Mouse (Mus musculus): ENCODE measurements around the gene Rs1. TPM values are rescaled to one million over a fixed set of nuclear protein-coding genes. Genes with fewer than 3 reads are reported as not detected.
"Not testable (repeated sequence)": the region's sequence is repeated elsewhere in the genome, so short reads cannot be mapped to it uniquely, and the experiment has no call there.

The Rs1 gene
- 0.02 TPM in 2 replicates for polyA plus RNA-seq (2012; rRNA removed)

DNA sequence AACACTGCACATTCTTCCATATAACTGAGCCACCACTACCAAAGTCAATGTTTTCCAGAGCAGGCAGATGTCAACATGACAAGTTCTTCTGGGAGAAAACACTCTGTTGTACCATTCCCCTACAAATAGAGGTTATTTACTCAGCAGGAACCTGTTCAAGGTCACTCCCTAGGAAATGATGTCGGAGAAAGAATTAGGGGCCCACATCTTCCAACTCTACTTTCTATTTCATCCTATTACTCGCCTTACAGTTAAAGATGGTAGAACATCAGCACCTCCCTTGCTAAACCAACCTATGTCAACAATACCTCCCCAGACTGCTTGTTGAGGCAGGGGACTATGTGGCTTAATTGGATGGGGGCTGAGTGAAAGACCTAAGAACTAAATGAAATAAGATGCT is at the start of gene Rs1:
Gene Rs1, plus strand, starts transcription at position 301 of the 400 bp plus-strand sequence.
- no peak for DNase-seq (ENCODE audit: extremely low spot score in 1 of 2, low spot score in 1 of 2)

DNA sequence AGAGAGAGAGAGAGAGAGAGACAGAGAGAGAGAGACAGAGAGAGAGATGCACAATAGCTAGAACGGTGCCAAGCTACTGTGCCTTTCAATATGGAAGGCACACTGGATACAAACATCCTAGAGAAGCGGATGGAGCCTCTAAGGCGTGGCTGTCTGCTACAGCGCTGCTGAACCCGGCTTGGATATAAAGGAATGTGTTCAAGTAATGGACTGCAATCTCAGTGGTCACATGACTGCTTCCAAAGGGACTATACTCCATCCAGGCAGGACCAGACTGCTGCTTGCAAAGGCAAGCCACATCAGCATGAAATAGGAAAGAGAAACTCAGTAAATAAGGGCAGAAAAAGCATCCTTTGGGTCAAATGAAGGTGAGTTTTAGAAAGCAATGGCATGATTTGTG is 32.2 kb upstream of the Rs1 start, which contains the start of gene Ppef1:
Gene Ppef1, minus strand, starts transcription at position 116 of the 400 bp plus-strand sequence.
- DNase-seq (ENCODE audit: extremely low spot score in 1 of 2, low spot score in 1 of 2), result no peak

DNA sequence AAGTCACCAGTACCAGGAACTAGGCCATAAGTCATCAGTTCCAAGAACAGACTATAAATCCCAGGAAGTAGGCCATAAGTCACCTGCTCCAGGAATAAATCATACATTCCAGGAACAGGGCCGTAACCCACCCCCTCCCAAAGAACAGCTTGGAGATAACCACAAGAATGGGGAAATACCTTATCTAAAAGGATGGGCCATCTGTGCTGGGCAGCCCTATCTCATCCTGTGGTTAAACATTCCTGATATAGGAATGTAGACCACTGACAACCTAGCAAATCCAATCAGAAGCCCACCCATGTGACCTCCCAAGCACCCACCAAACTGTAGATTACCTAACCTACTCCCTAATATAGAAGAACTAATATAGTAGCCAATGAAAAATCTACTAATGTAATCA is 22.4 kb upstream of the Rs1 start:
- no peak for DNase-seq (ENCODE audit: extremely low spot score in 1 of 2, low spot score in 1 of 2)

DNA sequence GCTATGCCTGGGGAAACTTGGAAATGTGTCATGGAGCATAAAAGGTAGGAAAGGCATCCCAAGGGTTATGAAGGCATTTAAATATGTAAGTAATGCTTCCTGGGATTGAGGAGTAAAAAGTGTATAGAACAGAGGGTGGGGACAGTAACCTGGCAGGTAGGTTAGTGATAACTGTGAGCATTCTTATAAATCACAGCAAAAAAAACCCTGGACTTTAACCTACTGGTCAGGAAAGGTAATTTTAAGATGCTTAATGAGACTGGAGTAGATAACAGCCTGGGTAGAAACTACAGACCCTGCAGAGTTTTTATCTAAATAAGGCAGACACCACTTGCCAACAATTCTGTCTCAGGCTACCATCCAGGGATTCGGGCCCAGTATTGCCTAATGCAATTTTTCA is 19.2 kb upstream of the Rs1 start:
- DNase-seq (ENCODE audit: extremely low spot score in 1 of 2, low spot score in 1 of 2), result no peak

DNA sequence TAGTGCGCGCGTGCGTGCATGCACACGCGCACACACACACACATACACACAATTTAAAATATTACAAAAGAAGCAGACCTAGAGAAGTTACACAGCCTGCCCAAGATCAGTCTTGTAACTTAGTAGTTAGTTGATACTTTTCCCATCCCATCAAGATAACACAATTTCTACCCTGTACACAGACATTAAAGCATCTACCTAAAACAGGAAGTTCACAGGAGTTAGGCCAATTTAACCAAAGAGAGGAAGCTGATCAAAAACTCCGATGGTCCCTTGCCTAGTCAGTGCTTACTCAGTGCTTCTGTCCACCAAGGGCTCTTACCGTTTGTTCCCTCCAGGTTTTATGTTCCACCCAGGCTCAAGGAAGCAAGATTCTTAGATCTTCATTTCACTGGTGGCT is 17.0 kb upstream of the Rs1 start:
- DNase-seq (ENCODE audit: extremely low spot score in 1 of 2, low spot score in 1 of 2), result no peak

DNA sequence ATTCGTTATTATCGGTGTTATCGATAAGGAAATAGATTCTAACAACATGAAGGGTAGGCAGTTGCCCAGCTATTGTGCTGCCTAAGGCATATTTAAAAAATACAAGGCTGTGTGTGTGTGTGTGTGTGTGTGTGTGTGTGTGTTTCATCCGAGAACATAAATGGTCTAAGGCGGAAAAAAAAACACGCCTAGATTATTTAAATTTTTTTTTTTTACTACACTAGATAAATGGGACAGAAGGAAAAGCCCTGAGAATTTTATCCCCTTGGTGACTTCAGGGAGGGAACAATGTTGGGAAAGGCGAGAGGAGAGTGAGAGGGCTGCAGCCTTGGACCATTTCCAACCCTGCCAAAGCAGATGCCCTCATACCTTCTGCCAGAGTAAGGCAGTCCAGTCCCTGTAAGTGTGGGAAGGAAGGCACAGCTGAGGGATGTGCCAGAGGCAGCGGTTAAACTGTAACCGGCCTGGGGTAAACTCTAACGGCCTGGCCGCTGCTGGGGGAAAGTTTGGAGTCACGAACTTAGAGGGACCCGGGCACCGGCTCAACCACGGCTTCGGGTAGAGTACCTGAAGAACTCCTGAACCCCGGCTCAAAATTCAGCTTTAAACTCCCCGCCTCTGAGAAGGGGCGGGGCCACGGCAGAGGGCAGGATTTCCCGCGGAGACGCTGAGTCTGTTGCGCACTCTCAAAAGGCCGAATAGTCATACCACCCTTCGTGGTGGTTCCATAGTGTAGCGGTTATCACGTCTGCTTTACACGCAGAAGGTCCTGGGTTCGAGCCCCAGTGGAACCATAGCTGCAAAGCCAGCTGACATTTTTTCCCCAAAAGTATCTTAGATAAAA is 2.2 kb upstream of the Rs1 start:
- peak; percentile 68 to 98 for DNase-seq (ENCODE audit: extremely low spot score in 1 of 2, low spot score in 1 of 2)

DNA sequence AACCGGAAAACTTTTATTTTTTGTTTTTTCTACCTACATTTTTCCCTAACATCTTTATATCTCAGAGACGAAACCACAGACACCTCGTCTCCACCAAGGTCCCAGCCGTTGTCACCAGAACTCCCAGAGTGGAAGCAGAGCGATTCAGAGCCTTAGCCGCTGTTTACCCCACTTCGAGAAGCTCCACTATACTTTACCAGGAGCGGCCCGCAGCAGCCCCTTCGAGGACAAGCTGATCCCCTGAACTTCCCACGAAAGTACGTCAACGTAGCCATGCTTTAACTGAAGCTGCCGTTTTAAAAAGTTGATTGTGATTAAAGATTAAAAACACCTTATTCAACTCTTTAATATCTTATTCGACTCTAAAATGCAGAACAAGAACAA is 1.6 kb upstream of the Rs1 start:
- no peak for DNase-seq (ENCODE audit: extremely low spot score in 1 of 2, low spot score in 1 of 2)

DNA sequence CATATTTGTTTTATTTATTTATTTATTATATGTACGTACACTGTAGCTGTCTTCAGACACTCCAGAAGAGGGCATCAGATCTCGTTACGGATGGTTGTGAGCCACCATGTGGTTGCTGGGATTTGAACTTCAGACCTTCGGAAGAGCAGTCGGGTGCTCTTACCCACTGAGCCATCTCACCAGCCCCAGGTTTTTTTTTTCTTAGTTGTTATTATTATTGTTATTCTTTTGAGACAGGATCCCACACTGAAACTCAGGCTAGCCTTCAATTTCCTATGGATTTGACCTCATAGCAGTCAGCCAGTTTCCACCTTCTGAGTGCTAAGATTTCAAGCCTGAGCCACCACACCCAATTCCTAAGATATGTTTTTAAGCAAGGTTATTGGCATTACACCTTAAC is 1.8 kb downstream of the Rs1 start:
- DNase-seq (ENCODE audit: extremely low spot score in 1 of 2, low spot score in 1 of 2), result not testable (repeated sequence)

DNA sequence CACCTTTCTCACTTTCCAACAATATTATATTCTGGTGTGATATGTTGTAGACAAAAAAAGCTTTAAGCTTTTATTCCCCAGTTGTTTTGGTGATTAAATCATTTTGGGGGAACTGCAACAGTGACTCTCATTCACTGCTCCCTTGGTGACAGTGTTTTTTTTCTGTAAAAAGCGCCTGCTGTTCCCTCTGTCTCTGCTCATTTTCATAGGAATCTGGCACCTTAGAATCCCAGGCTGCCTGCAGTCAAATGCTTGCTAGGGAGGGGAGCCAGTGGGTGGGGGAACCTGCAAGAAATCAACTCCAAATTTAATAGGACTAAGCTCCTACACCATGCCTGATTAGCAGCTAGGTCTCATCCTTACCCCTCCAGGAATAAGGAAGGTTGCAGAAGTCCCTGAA is 5.2 kb downstream of the Rs1 start:
- peak; percentile 19 to 53 for DNase-seq (ENCODE audit: extremely low spot score in 1 of 2, low spot score in 1 of 2)

DNA sequence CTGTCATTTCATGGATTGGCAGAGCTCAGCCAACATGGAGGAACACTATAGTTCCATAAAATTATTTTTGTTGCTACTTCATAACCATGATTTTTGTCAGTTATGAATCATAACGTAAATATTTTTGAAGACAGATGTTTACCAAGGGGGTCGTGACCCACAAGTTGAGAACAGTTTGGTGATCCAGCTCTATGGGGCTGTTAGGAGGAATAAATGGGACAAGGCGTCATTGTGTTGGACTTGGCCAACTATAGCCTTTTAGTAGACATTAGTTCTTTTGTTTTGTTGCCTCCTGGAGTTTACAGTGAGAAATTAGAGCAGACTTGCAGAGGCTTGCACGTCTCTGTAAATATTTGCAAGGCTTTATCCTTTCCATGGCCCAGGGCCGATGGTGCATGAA is 14.5 kb downstream of the Rs1 start:
- DNase-seq (ENCODE audit: extremely low spot score in 1 of 2, low spot score in 1 of 2), result no peak

DNA sequence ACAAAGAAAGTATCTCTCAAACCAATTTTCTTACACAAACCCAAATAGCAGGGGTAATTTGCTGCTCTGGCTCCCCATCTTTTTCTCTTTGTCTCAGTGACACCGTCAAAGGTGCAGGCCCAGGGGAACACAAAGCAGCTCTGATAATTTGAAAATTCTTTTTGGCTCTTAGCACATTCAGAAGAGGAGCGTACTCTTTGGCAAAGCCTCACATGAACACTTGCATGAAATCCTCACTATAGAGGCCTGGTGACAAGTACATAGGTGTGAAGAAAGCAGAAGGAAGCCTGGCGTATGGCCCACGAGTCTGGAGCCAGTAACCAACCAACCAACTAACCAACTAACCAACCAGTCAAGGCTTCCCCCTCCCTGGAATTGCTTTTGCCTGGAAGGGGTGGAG is 27.1 kb downstream of the Rs1 start:
- no peak for DNase-seq (ENCODE audit: extremely low spot score in 1 of 2, low spot score in 1 of 2)

DNA sequence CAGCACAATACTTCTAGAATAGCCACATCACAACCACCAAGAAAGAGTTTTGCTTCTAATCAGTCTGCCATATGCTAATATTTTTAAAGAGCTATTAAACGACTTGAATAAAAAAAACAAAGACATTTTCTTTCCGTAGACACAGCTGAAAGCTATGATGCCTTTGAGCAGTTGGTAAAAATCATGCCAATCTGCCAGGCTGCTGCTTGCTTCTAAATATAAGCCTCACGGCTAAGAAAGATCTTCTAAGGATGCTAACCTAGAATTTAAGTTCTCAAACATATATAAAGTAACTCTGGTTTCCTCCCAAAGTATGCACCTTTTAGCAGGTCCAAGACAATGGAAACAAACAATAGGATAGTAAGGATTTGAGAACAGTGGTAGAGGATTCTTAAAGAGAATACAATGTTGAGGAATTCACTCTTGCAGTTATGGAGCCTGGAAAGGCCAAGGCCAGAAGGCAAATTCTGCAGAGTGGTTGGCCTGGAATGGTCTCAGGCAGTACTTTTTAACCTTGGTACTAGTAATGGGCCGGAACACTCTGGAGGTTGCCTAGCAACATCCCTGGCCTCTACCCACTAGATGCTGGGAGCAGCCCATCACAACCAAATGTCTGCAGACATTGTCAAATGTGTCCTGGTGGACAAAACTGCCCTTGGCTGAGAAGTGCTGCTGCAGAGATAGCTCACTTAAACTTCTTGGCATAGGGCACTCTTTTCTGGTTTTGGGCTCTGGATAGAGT is 36.8 kb downstream of the Rs1 start:
- peak in 1 of 2 experiments; percentile 39 for DNase-seq (ENCODE audit: extremely low spot score in 1 of 2, low spot score in 1 of 2)

DNA sequence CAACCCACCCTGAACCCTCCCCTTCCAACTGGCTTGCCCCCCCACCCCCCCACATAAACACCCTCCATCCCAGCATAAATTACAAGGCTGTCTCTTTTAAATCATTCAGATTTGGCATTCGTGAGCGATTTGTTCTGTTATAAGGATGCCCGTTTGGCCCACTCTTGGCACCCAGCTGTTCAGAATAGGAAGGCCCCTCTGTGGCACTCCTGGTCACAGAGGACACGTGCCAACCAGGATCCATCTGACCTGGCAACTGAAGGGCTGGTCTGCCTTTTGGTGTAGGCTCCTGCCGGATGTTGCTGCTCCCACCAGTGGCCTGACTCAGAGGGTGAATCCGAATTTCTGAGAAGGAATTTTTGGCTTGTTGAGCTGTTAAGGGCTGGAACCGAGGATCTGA is 40.4 kb downstream of the Rs1 start:
- DNase-seq (ENCODE audit: extremely low spot score in 1 of 2, low spot score in 1 of 2), result no peak

Other genes starting within 250 kb of the Rs1 start
- 0.21 and 1.5 TPM in 2 replicates for gene Ppef1, start 32.2 kb upstream of the Rs1 start, polyA plus RNA-seq (2012; rRNA removed)
- 0.74 and 0.90 TPM in 2 replicates for gene Gja6, start 139.0 kb downstream of the Rs1 start, polyA plus RNA-seq (2012; rRNA removed)
- 31.8 and 33.9 TPM in 2 replicates for gene Cdkl5, start 226.7 kb downstream of the Rs1 start, polyA plus RNA-seq (2012; rRNA removed)